Mouse (Mus musculus) frontal cortex, adult 2 months (tissue): ENCODE measurements at regions not wholly inside any gene's neighbourhood (a gene's known extent, or its start where the extent isn't known, plus 50 kb on each side); places are given as distances from the start of the nearest gene placed in this dataset.

Experiments used
- DNase-seq, 2 experiments: peaks; one replicate each; pipeline ENCODE4 v3.0.0; 2022; ENCODE audit warnings: low spot score in 1 of 2; ENCODE audit errors: extremely low spot score in 1 of 2

DNA sequence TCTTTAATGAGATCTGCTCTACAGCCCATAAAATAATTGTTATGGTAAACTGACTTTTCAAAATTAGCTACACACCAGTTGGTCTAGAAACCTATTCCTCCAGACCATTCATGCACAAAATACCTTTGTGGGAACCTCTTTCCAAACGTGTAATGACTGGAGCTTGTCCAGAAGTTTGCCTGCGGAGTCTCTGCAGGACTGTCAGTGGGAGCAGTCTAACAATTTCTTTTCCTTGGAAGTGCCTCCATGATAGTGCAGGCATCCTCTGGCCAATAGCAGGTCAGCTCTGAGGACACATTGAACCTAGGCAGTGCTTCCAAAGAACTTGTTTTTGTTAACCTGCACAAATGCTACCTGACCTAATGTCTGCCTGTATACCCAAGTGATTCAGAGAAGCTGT is 932.3 kb downstream of the Pcdh9 start:
- DNase-seq: no peak

DNA sequence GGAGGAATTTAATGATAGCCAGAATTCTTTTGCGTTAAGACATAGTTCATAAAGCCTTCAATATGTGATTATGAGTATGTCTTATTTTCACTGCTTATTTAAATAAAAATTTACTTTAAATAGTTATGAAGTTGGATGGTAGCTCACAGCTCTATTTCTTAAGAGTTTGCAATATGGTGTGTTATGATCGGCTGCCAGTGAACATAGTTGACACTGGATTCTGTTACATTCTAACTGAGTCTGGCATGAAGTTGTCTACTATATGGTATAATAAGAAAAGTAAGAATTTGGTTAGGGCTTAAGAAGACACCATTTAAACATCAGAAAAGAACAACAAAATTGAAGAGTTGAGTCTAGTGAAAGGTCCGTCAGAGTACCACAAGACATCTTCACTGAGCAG is 935.0 kb downstream of the Pcdh9 start:
- DNase-seq: no peak

DNA sequence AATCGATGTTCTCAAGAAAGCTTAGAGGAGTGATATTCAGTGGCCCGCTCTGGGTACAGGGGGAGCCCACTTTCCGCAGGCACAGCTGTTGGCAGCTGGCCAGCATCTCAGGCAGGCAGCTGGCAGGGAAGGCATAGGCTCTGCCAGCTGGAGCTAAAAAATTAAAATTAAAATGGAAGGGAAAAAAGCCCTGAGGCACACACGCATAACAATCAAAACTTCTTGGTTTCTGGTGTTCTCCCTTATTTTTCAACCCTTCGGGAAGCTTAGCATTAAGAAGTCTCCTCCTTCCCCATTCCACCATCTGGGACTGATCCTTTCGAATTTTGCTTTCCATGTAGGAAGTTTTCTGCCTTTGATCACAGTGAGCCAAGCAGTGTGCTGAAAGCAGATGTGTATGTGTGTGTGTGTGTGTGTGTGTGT is 982.8 kb downstream of the Pcdh9 start:
- DNase-seq: peak; percentile 7 to 29

DNA sequence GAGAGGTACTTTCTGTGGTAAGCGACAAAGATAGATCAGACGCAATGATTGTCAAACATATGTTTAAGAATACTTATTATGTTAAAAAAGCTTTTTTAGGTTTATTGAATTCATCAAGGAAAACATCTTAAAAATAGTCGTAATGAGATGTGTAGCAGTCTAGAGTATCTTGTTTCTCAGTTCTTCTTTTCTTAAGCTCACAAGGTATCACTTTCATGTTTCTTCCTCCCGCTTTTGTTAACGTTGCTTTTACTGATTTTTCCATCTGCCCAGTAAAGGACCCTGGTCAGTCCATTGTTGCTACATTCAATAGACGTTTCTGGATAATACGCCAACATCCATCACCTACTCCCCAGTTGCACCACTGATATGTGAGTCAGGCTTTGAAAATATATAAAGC is 1015.9 kb downstream of the Pcdh9 start:
- DNase-seq: no peak

DNA sequence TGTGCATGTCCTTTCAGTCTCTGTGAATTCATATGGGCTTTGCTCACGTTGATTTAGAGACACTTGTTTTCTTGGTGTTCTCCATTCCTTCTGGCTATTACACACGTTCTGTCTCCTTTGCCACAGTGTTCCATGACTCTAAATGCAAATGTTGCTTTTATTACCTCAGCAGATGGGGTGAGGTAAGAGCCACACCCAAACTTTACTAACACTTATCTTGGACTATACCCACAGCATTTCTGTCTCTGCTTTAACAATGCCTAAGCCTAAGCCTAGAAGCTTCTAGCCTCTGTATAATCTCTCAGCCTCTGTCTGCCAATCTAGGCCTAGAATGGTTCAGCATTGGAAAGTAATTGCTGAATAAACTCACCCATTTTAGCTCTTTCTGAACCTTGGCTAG is 1024.0 kb downstream of the Pcdh9 start:
- no peak for DNase-seq

DNA sequence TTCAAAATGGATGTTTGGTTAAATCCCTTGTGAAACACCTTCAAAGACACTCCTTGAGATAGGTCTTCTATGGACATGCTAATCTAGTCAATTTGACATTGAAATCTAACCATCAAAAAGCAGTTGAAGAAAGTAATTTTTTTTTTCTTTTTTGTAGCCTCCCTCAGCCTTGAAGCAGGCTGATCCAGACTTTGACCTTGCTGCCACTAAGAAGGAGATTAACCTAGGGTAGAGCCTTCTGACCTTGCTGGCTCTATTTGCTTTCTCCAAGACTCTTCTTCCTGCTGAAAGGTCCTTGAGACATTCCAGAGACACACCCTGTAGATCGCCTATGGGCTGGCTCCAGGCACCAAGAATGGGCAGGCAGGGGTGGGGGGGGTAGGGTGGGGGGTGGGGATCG is 1027.5 kb downstream of the Pcdh9 start:
- DNase-seq: no peak

DNA sequence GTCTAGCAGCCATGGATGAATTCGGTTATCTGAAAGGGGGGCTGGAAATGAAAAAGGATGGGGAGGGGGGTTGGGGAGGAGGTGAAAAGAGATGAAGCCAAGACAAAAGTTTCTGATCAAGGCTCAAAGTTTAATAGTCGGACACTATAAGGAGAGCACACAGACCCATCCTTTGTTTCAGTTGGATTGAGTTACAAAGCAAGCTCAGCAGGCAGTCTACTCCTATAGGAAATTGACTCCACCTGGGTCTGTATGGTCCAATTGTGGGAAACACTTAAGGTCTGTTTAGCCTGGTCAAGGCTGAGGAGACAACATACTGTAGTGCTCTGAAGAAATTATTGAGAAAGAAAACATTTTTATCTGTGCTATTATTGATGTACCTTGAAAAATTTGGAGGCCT is 1029.8 kb downstream of the Pcdh9 start:
- DNase-seq: no peak

DNA sequence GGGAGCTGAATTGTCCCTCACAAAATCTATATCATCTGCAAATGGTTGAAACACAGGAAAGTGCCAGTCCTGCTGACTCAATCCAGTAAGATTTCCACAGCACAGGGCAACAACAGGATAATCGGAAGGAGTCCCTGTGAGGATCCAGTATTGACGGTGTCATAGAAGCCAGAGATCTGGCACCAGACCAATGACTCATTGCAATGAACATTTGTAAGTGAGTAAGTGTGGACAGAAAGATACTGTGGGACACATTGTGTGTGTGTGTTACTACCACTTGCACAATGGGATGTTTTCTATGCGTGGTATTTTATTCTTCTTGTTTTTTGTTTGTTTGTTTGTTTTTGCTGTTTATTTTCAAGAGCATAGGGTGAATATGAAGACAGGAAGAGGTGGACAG is 1056.8 kb downstream of the Pcdh9 start:
- DNase-seq: no peak

DNA sequence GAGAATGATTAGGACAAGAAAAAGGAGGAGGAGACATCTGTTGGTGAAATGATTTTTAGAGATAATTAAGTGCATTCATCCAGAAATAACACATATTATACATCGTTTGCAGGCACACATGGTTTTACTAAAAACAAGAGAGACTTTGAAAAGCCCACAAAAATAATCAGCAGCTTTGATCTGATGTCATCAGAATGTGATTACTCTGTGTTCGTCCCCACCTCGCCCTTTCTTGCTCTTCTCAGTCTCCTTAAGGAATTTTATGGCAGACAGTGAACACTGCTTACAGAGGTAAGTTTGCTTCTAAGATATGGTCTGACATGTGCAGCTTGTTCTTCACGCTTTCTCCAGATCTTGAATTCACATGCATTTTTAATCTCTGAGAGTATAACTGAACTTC is 1061.3 kb downstream of the Pcdh9 start:
- DNase-seq: no peak

DNA sequence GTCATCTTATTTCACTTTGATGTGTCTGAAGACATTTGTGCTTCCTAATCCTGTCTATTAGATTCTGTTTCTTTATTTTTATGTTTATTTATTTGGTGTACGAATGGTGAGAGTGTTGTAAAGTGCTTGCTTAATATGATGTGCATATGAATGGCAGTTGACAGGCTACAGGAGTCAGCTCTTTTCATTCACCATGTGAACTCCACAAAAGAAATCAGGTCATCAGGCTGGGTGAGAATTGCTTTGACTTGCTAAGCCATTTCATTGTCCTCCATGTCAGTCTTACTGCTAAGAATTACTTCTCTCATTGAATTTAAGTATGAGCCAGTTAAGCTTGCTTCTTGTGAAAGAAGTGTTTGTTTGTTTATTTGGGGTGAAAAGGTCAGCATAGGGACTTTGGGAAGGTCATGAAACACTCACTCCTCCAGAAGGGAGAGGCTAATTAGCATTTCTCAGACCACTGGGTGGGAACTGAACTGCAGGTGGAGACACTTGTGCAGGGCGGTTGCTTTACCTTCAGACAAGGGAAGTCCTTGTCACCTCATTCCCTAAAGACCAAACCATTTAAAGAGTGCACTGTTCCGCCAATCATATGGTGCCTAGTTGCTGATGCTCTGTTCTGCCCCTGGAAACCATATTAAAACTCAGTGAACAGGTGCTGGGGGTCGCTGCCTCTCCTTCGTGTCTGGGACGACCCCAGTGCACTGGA is 1063.7 kb downstream of the Pcdh9 start:
- DNase-seq: no peak

DNA sequence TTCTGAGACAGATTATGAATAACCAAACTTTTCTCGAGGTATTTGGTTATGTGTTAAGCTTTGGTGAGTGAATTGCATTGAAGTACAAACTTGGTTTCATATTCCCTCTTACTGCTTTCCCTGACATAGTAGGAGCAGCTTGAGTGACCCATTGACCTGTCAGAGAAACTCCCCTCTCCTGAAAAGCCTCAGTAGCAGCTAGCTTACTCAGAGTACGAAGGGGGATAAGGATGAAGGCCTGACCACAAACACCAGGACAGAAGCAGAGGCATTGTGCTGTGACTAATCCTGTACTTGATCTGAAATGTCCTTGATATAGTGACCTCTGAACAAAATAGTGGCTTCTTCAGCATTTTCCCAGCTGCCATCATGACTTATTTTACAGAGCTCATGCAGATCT is 1070.4 kb downstream of the Pcdh9 start:
- no peak for DNase-seq
